10 mouse cellular contexts compared by ENCODE assay signal in genomic region chr10:59901986-59902605, GRCm38 (mm10). TPM values are rescaled to one million over a fixed set of nuclear protein-coding genes. Genes with fewer than 3 reads are reported as not detected.
DNase-seq lines count a peak whose midpoint lies in the region; ATAC-seq and TF ChIP-seq lines count a peak whose summit lies in the region.
"Had no signal": no experiment of that assay in that cellular context is flagged by ENCODE, and none has a peak within 500 bp of the region (broad histone marks: within the 10 kb centered on the region; RNA-seq: fewer than 3 reads in every experiment).

No protein-coding gene starts in this region.

- H3K27me3 ChIP-seq in heart, adult 2 months (ENCODE audit: control insufficient read depth, insufficient read depth, low read length) = no peaks in the 10 kb centered on the region
- H3K27me3 ChIP-seq in limb, embryonic 15.5 days = no peaks in the 10 kb centered on the region

- intact Hi-C loops in heart, adult 2 months (cut with DNase I) = no loop called here
- intact Hi-C loops in heart, postnatal 25 days (cut with DNase I) = loop anchor here (2.0 kb wide), 1 partner anchor 19 kb away; no protein-coding TSS in a partner anchor

- no peak for TF ChIP-seq POLR2A in heart, adult 2 months (IDR thresholded peaks at IDR 0.05; ENCODE audit: insufficient read depth, low read depth, low read length)

- H3K79me2 ChIP-seq in heart, adult 2 months (replicated peaks; ENCODE audit: control insufficient read depth, insufficient read depth, low read length) = no peaks in the 10 kb centered on the region

- peak overlapping the region; percentile 56 for H3K27ac ChIP-seq in heart, adult 2 months
- peak overlapping the region; percentile 65 for H3K27ac ChIP-seq in limb, embryonic 15.5 days
- H3K27ac ChIP-seq: macrophage had no signal

- H3K4me2 ChIP-seq in limb, embryonic 15.5 days = no peak overlapping the region

- peaks cover 13% of the 10 kb centered on the region for H3K4me1 ChIP-seq in heart, adult 2 months (ENCODE audit: control insufficient read depth, insufficient read depth, low read length)
- peaks cover 68% of the 10 kb centered on the region for H3K4me1 ChIP-seq in limb, embryonic 15.5 days

- no peak for TF ChIP-seq CTCF in heart, adult 2 months (IDR thresholded peaks at IDR 0.05)

- no peak for ATAC-seq in limb, embryonic 15.5 days (ENCODE audit: insufficient number of reproducible peaks, low FRiP score, low TSS enrichment, low read depth)
- ATAC-seq in erythroblast, adult 5-6 weeks (replicated peaks; ENCODE audit: low FRiP score, poor library complexity, severe bottlenecking) = no peak
- ATAC-seq: inflammation-experienced regulatory T-cells, adult 6 months had no signal

- no peaks in the 10 kb centered on the region for H3K36me3 ChIP-seq in heart, adult 2 months (ENCODE audit: control insufficient read depth, insufficient read depth, low read length)
- peaks cover 14% of the 10 kb centered on the region for H3K36me3 ChIP-seq in limb, embryonic 15.5 days

- WGBS in heart, adult 2 months = 79% methylated on average over 8 of the region's 8 CpGs
- 59% methylated on average over 8 of the region's 8 CpGs for WGBS in limb, embryonic 15.5 days

- H3K9me3 ChIP-seq in limb, embryonic 15.5 days = no peaks in the 10 kb centered on the region

- no peak overlapping the region for H3K9ac ChIP-seq in heart, adult 2 months (ENCODE audit: low read depth, low read length)
- no peak overlapping the region for H3K9ac ChIP-seq in limb, embryonic 15.5 days

- DNase-seq in heart, adult 2 months = no peak
- no peak for DNase-seq in heart, postnatal 25 days (ENCODE audit: low spot score)
- DNase-seq in spleen, postnatal 36 days (ENCODE audit: low spot score in 2 of 2) = peak; percentile 74 to 76
- DNase-seq in spleen, adult 12 weeks (ENCODE audit: low spot score) = no peak
- no peak for DNase-seq in urinary bladder, postnatal 4 days (ENCODE audit: low spot score in 2 of 2)
- DNase-seq in kidney, adult 11 months = no peak

- H3K4me3 ChIP-seq in heart, adult 2 months = no peak overlapping the region
- H3K4me3 ChIP-seq in limb, embryonic 15.5 days = no peak overlapping the region

- no peak for TF ChIP-seq EP300 in heart, adult 2 months (IDR thresholded peaks at IDR 0.05; ENCODE audit: insufficient read depth, low read depth, low read length)

RNA-seq across cellular contexts. Expression of gene Dnajb12, which starts 22.7 kb away (rescaled TPM):
- total RNA-seq in heart, adult 2 months (2021) = 10 to 100 TPM; 36.8 to 45.4 TPM
- 32.9 and 39.2 TPM in 2 replicates for polyA plus RNA-seq in heart, adult 2 months (2012; rRNA removed)
- total RNA-seq in heart, postnatal 25 days (2021) = 10 to 100 TPM; 34.5 to 35.9 TPM
- polyA plus RNA-seq in limb, embryonic 15.5 days (2015; fragmentation: Nextera tagmentation; extraction: Ambion mirVana) = 19.5 and 22.9 TPM in 2 replicates
- 13.6 and 28.2 TPM in 2 replicates for total RNA-seq in erythroblast, adult 5-6 weeks (2015; ENCODE audit: low replicate concordance)
- total RNA-seq in erythroblast, adult 5-6 weeks (2017; ENCODE audit: low replicate concordance) = 39.8 and 43.4 TPM in 2 replicates

RNA-seq across cellular contexts. Expression of gene Ddit4, which starts 49.5 kb away (rescaled TPM):
- total RNA-seq in heart, adult 2 months (2021) = 100 to 1,000 TPM in 1 of 2 experiments, 10 to 100 TPM in 1; 70.7 to 219 TPM
- 48.0 and 55.5 TPM in 2 replicates for polyA plus RNA-seq in heart, adult 2 months (2012; rRNA removed)
- total RNA-seq in heart, postnatal 25 days (2021) = 10 to 100 TPM; 41.8 to 77.1 TPM
- 63.6 and 77.1 TPM in 2 replicates for polyA plus RNA-seq in limb, embryonic 15.5 days (2015; fragmentation: Nextera tagmentation; extraction: Ambion mirVana)
- 1.7 TPM in 1 of 2 replicates, not detected in the other for total RNA-seq in erythroblast, adult 5-6 weeks (2015; ENCODE audit: low replicate concordance)
- 0.17 and 0.84 TPM in 2 replicates for total RNA-seq in erythroblast, adult 5-6 weeks (2017; ENCODE audit: low replicate concordance)

Comparison
In these comparisons a context has a peak if more than half of its experiments do, and no peak if none do; other contexts are left out.
1. DNase-seq: peak in spleen, postnatal 36 days (2 of 2); none in heart, adult 2 months (0 of 2), heart, postnatal 25 days (single experiment), spleen, adult 12 weeks (single experiment), urinary bladder, postnatal 4 days (0 of 2) and kidney, adult 11 months (single experiment).
2. RNA of gene Ddit4, which starts 49.5 kb away (total RNA-seq): 70.7 to 219 TPM in heart, adult 2 months and 41.8 to 77.1 TPM in heart, postnatal 25 days; 0.17 to 1.7 TPM in erythroblast, adult 5-6 weeks; every median in the first group is over 10 times any median in the second.